In the genomic region with DNA sequence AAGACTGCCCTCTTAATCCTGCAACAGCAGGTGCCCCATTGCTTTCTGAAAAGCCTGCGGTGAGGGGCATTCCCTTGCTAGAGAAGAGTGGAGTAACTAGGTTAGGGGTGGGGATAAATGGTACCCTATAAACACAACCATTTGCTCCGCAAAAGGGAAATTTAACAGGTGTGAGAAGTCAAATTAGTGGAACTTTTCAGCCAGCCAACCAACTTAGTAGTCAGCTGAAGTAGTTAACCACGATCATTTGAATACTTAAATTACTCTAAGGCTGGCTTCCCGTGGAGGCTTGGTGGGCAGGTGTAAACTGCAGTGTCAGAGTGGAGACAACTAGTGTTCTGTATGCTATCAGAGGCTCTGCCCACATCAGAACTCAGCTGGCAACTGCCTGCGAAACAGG, we compare ENCODE assay signal across 29 mouse cellular contexts. TPM values are rescaled to one million over a fixed set of nuclear protein-coding genes. Genes with fewer than 3 reads are reported as not detected.
DNase-seq lines count a peak whose midpoint lies in the region; ATAC-seq and TF ChIP-seq lines count a peak whose summit lies in the region.
"Had no signal": no experiment of that assay in that cellular context is flagged by ENCODE, and none has a peak within 500 bp of the region (broad histone marks: within the 10 kb centered on the region; RNA-seq: fewer than 3 reads in every experiment).

No protein-coding gene starts in this region.

- H3K27ac ChIP-seq in kidney, embryonic 15.5 days = no peak overlapping the region
- no peak overlapping the region for H3K27ac ChIP-seq in thymus, adult 2 months (ENCODE audit: control insufficient read depth, insufficient read depth, low read length)
- peak overlapping the region; percentile 53; the same call in 1 of the 2 replicates for H3K27ac ChIP-seq in CH12.LX (ENCODE audit: insufficient read depth, low read depth)
- H3K27ac ChIP-seq: embryonic facial prominence, embryonic 15.5 days; gastrocnemius, adult 2 months; hindbrain, embryonic 14.5 days; hindbrain, postnatal 0 days had no signal

- ATAC-seq in kidney, embryonic 15.5 days (replicated peaks; ENCODE audit: low FRiP score) = no peak
- ATAC-seq: activated CD4-positive, CD25-positive, alpha-beta regulatory T cell, adult 4 months; forebrain, embryonic 14.5 days; forebrain, postnatal 0 days; hindbrain, postnatal 0 days; inflammation-experienced regulatory T-cells, adult 6 months; Patski had no signal

- no peaks in the 10 kb centered on the region; the same call in 1 of the 2 replicates for H3K36me3 ChIP-seq in kidney, embryonic 15.5 days
- H3K36me3 ChIP-seq in thymus, adult 2 months (ENCODE audit: control insufficient read depth, insufficient read depth, low read length) = no peaks in the 10 kb centered on the region
- peaks cover 0 to 1% of the 10 kb centered on the region in 2 experiments for H3K36me3 ChIP-seq in CH12.LX (replicated peaks in 1 of 2; ENCODE audit: control insufficient read depth in 1 of 2, insufficient read depth in 1 of 2, low read length in 1 of 2)
- H3K36me3 ChIP-seq: embryonic facial prominence, embryonic 15.5 days; G1E had no signal

- H3K4me1 ChIP-seq in kidney, embryonic 15.5 days = peaks cover 4% of the 10 kb centered on the region; the same call in 1 of the 2 replicates
- H3K4me1 ChIP-seq in thymus, adult 2 months (replicated peaks; ENCODE audit: control insufficient read depth, insufficient read depth, low read length) = peaks cover 3% of the 10 kb centered on the region
- peaks cover 4 to 43% of the 10 kb centered on the region in 2 experiments for H3K4me1 ChIP-seq in CH12.LX (ENCODE audit: control insufficient read depth in 1 of 2, insufficient read depth in 2 of 2)
- H3K4me1 ChIP-seq: embryonic facial prominence, embryonic 15.5 days had no signal

- peaks cover 24% of the 10 kb centered on the region for H3K27me3 ChIP-seq in kidney, embryonic 15.5 days
- no peaks in the 10 kb centered on the region for H3K27me3 ChIP-seq in thymus, adult 2 months (ENCODE audit: control insufficient read depth, insufficient read depth, low read length)
- H3K27me3 ChIP-seq in CH12.LX (replicated peaks) = no peaks in the 10 kb centered on the region
- H3K27me3 ChIP-seq: embryonic facial prominence, embryonic 15.5 days; heart, embryonic 12.5 days; Patski had no signal

- H3K9me3 ChIP-seq in kidney, embryonic 15.5 days (replicated peaks) = no peaks in the 10 kb centered on the region
- H3K9me3 ChIP-seq in CH12.LX (replicated peaks; ENCODE audit: low read length) = peaks cover 6% of the 10 kb centered on the region
- H3K9me3 ChIP-seq: embryonic facial prominence, embryonic 15.5 days had no signal

- no peak for TF ChIP-seq CTCF in thymus, adult 2 months (IDR thresholded peaks at IDR 0.05; ENCODE audit: borderline replicate concordance, control insufficient read depth, extremely low read depth, insufficient read depth, low read length, poor library complexity)
- TF ChIP-seq CTCF in CH12.LX (conservative IDR thresholded peaks at IDR 0.05 in 1 of 2, IDR thresholded peaks at IDR 0.05 in 1 of 2; ENCODE audit: low read depth in 2 of 2, low read length in 2 of 2) = 0 out of 4 replicates have a peak, but pooled peaks of 1 of the 2 experiments have one; percentile 4

- no peak for TF ChIP-seq POLR2A in thymus, adult 2 months (IDR thresholded peaks at IDR 0.05; ENCODE audit: control insufficient read depth, extremely low read depth, insufficient read depth, low read length, poor library complexity)
- peak; percentile 53; the same call in 1 of the 2 replicates for TF ChIP-seq POLR2A in CH12.LX (IDR thresholded peaks at IDR 0.05; ENCODE audit: low read depth, low read length)

- WGBS in kidney, embryonic 15.5 days = 14% methylated on average over 5 of the region's 5 CpGs
- 25% methylated on average over 5 of the region's 5 CpGs for WGBS in thymus, adult 2 months

- peak; percentile 81; the same call in 1 of the 2 replicates for TF ChIP-seq EP300 in CH12.LX (IDR thresholded peaks at IDR 0.05; ENCODE audit: low read length)

- H3K79me2 ChIP-seq in CH12.LX (replicated peaks; ENCODE audit: control insufficient read depth, extremely low read depth, insufficient read depth, poor library complexity, severe bottlenecking) = no peaks in the 10 kb centered on the region

- peak overlapping the region; percentile 43; the same call in 1 of the 2 replicates for H3K4me2 ChIP-seq in kidney, embryonic 15.5 days
- H3K4me2 ChIP-seq in CH12.LX (ENCODE audit: insufficient read depth, low read depth, poor library complexity, severe bottlenecking) = peak overlapping the region; percentile 87
- H3K4me2 ChIP-seq: embryonic facial prominence, embryonic 15.5 days had no signal

- dilution Hi-C loops in CH12.LX (cut with MboI; ENCODE audit: extremely low pct_ligation_motif_present, extremely low pct_unique_long_range_greater_than_20kb, low sequenced_read_pairs) = no loop called here

- no peak for DNase-seq in kidney, adult 8-10 months
- DNase-seq in thymus, postnatal 0 days (ENCODE audit: low spot score) = peak; percentile 5
- DNase-seq in thymus, adult 2 months = no peak
- peak; percentile 86 for DNase-seq in A20 (ENCODE audit: low read depth, low spot score)
- peak; percentile 93 for DNase-seq in CH12.LX (ENCODE audit: extremely low read depth)
- no peak for DNase-seq in T-cell, adult 2 months (ENCODE audit: low spot score)
- DNase-seq: adrenal gland, adult 8-10 months; adrenal gland, postnatal 25 days; cerebellum, adult 11-12 months; cerebellum, adult 8-10 months; cerebellum, postnatal 10 days; cerebellum, postnatal 36 days; embryo, embryonic 11 days; forebrain, postnatal 0 days; gastrocnemius, adult 2 months; gastrocnemius, postnatal 14 days; heart, adult 11 months; heart, postnatal 14 days; heart, postnatal 4 days had no signal

- TF ChIP-seq RAD21 in CH12.LX (IDR thresholded peaks at IDR 0.05; ENCODE audit: low read depth, low read length) = no peak; the same call in 1 of the 2 replicates

- no peak overlapping the region for H3K4me3 ChIP-seq in kidney, embryonic 15.5 days (replicated peaks)
- H3K4me3 ChIP-seq in thymus, adult 2 months (ENCODE audit: control insufficient read depth, insufficient read depth, low read length) = no peak overlapping the region
- H3K4me3 ChIP-seq in CH12.LX (replicated peaks in 1 of 3; ENCODE audit: low read depth in 2 of 3, low read length in 2 of 3, poor library complexity in 1 of 3) = peak overlapping the region; percentile 33 to 57 (median 48)
- H3K4me3 ChIP-seq: embryonic facial prominence, embryonic 15.5 days; gastrocnemius, adult 2 months; heart, embryonic 12.5 days had no signal

- H3K9ac ChIP-seq in kidney, embryonic 15.5 days = no peak overlapping the region
- peak overlapping the region; percentile 29 for H3K9ac ChIP-seq in CH12.LX (ENCODE audit: insufficient read depth, low read depth)
- H3K9ac ChIP-seq: embryonic facial prominence, embryonic 15.5 days; forebrain, postnatal 0 days; heart, embryonic 12.5 days; hindbrain, embryonic 14.5 days had no signal

- in situ Hi-C loops in CH12.LX (cut with MboI; ENCODE audit: low pct_ligation_motif_present, low pct_unique_long_range_greater_than_20kb, low sequenced_read_pairs) = no loop called here

TF ChIP-seq in CH12.LX, 34 proteins besides CTCF, POLR2A, EP300 and RAD21 (continues in another document):
- TF ChIP-seq POLR2AphosphoS2 (IDR thresholded peaks at IDR 0.05; ENCODE audit: low read depth, low read length) (no peak), NELFE (IDR thresholded peaks at IDR 0.05; ENCODE audit: low read depth, low read length) (0 out of 2 replicates have a peak, but pooled peaks have one; percentile 45), NRF1 (IDR thresholded peaks at IDR 0.05; ENCODE audit: low read depth, low read length) (no peak), E2F4 (IDR thresholded peaks at IDR 0.05; ENCODE audit: insufficient replicate concordance, low read depth, low read length) (0 out of 2 replicates have a peak, but pooled peaks have one; percentile 35), TCF12 (IDR thresholded peaks at IDR 0.05; ENCODE audit: low read depth, low read length) (peak; percentile 82), MEF2A (IDR thresholded peaks at IDR 0.05; ENCODE audit: borderline replicate concordance, low read depth, low read length) (peak; percentile 71), SMC3 (IDR thresholded peaks at IDR 0.05; ENCODE audit: low read depth, low read length) (no peak; the same call in 1 of the 2 replicates), CHD2 (IDR thresholded peaks at IDR 0.05; ENCODE audit: low read length) (peak; percentile 31; the same call in 1 of the 2 replicates), MAZ (IDR thresholded peaks at IDR 0.05; ENCODE audit: low read depth, low read length) (peak; percentile 52; the same call in 1 of the 2 replicates), CHD1 (IDR thresholded peaks at IDR 0.05; ENCODE audit: low read depth, low read length) (no peak), KAT2A (IDR thresholded peaks at IDR 0.05; ENCODE audit: insufficient replicate concordance, low read length) (no peak), MXI1 (IDR thresholded peaks at IDR 0.05; ENCODE audit: low read depth, low read length) (peak; percentile 44; the same call in 1 of the 2 replicates), UBTF (IDR thresholded peaks at IDR 0.05; ENCODE audit: low read depth, low read length) (no peak), BHLHE40 (IDR thresholded peaks at IDR 0.05; ENCODE audit: low read depth, low read length) (peak; percentile 72), ELF1 (IDR thresholded peaks at IDR 0.05; ENCODE audit: low read depth, low read length) (no peak), RCOR1 (conservative IDR thresholded peaks at IDR 0.05; ENCODE audit: low read depth, low read length) (no peak; the same call in 1 of the 2 replicates), GABPA (IDR thresholded peaks at IDR 0.05; ENCODE audit: insufficient replicate concordance, low read depth, low read length) (no peak), ZKSCAN1 (IDR thresholded peaks at IDR 0.05; ENCODE audit: borderline replicate concordance, low read depth, low read length) (no peak), MYC (IDR thresholded peaks at IDR 0.05; ENCODE audit: low read depth, low read length) (peak; percentile 32; the same call in 1 of the 2 replicates), SIN3A (IDR thresholded peaks at IDR 0.05; ENCODE audit: low read length) (peak; percentile 70; the same call in 1 of the 2 replicates), PAX5 (IDR thresholded peaks at IDR 0.05; ENCODE audit: low read length) (no peak), TBP (conservative IDR thresholded peaks at IDR 0.05; ENCODE audit: low read depth, low read length) (0 out of 2 replicates have a peak, but pooled peaks have one; percentile 21), ETS1 (conservative IDR thresholded peaks at IDR 0.05; ENCODE audit: low read depth, low read length) (peak; percentile 86)

RNA-seq across cellular contexts. Expression of a gene that starts 28.6 kb away (rescaled TPM):
- polyA plus RNA-seq in kidney, embryonic 15.5 days (2015; fragmentation: Nextera tagmentation; extraction: Ambion mirVana) = 17.5 and 19.4 TPM in 2 replicates
- polyA plus RNA-seq in thymus, postnatal 0 days (2015; fragmentation: Nextera tagmentation; extraction: Ambion mirVana) = 2.0 and 2.9 TPM in 2 replicates
- 2.0 TPM in 2 replicates for polyA plus RNA-seq in thymus, adult 2 months (2012; rRNA removed)
- 0.29 and 0.47 TPM in 2 replicates for total RNA-seq in CH12.LX (2012; rRNA removed)
- 0.26 and 0.27 TPM in 2 replicates for total RNA-seq in CH12.LX (2014; rRNA removed)
- polyA plus RNA-seq in CH12.LX (2012; ENCODE audit: insufficient read length, low read depth) = 0.85 and 0.94 TPM in 2 replicates
- polyA plus RNA-seq: activated CD4-positive, CD25-positive, alpha-beta regulatory T cell, adult 4 months; inflammation-experienced regulatory T-cells, adult 6 months had no signal

Comparison
In these comparisons a context has a peak if more than half of its experiments do, and no peak if none do; other contexts are left out.
1. DNase-seq: peak in thymus, postnatal 0 days (single experiment), A20 (single experiment) and CH12.LX (single experiment); none in kidney, adult 8-10 months (0 of 2), thymus, adult 2 months (single experiment) and T-cell, adult 2 months (single experiment).
2. H3K4me3 ChIP-seq: peak in CH12.LX (3 of 3); none in kidney, embryonic 15.5 days (single experiment) and thymus, adult 2 months (single experiment).